Mouse (Mus musculus): Measurements from ENCODE around the gene Ccdc85c.

Ccdc85c gene

GRCm38 (mm10) chr12:108237300-108238006 lies 37.8 kb downstream of the Ccdc85c start:
- DNase-seq: peak; percentile 71

GRCm38 (mm10) chr12:108235976-108236555 lies 39.2 kb downstream of the Ccdc85c start:
- DNase-seq: no peak

GRCm38 (mm10) chr12:108234832-108235602 lies 40.2 kb downstream of the Ccdc85c start:
- no peak for DNase-seq

GRCm38 (mm10) chr12:108233736-108234135 lies 41.5 kb downstream of the Ccdc85c start:
- DNase-seq: no peak

- peak; percentile 80 for DNase-seq
These were observed 43.3 kb downstream of the Ccdc85c start for GRCm38 (mm10) chr12:108231901-108232300.

GRCm38 (mm10) chr12:108230821-108231794 lies 44.1 kb downstream of the Ccdc85c start:
- DNase-seq: peak; percentile 86

- DNase-seq: peak; percentile 68
These were observed 45.1 kb downstream of the Ccdc85c start for GRCm38 (mm10) chr12:108230077-108230476.

GRCm38 (mm10) chr12:108227527-108227926 lies 47.7 kb downstream of the Ccdc85c start:
- DNase-seq: peak; percentile 71

- DNase-seq: peak; percentile 90
These were observed 48.3 kb downstream of the Ccdc85c start for GRCm38 (mm10) chr12:108226941-108227340.

GRCm38 (mm10) chr12:108226216-108226615 lies 49.0 kb downstream of the Ccdc85c start:
- DNase-seq: peak; percentile 68

- peak; percentile 76 for DNase-seq
These were observed 49.4 kb downstream of the Ccdc85c start for GRCm38 (mm10) chr12:108225781-108226180.

- no peak for DNase-seq
These were observed 51.9 kb downstream of the Ccdc85c start for GRCm38 (mm10) chr12:108223357-108223756.

- peak; percentile 69 for DNase-seq
These were observed 53.5 kb downstream of the Ccdc85c start for GRCm38 (mm10) chr12:108221712-108222111.

GRCm38 (mm10) chr12:108221206-108221605 lies 54.0 kb downstream of the Ccdc85c start:
- DNase-seq: peak; percentile 77

- peak; percentile 66 for DNase-seq
These were observed 54.6 kb downstream of the Ccdc85c start for GRCm38 (mm10) chr12:108220621-108221020.

- peak; percentile 36 for DNase-seq
These were observed 55.2 kb downstream of the Ccdc85c start for GRCm38 (mm10) chr12:108219825-108220616.

- DNase-seq: no peak
These were observed 56.1 kb downstream of the Ccdc85c start for GRCm38 (mm10) chr12:108219163-108219562.

- DNase-seq: no peak
These were observed 57.7 kb downstream of the Ccdc85c start for GRCm38 (mm10) chr12:108217572-108217971.

GRCm38 (mm10) chr12:108216611-108217370 lies 58.4 kb downstream of the Ccdc85c start:
- peak; percentile 61 for DNase-seq

- DNase-seq: peak; percentile 29
These were observed 60.1 kb downstream of the Ccdc85c start for GRCm38 (mm10) chr12:108215090-108215489.
